Mouse (Mus musculus) cerebellum, adult 11 months (tissue): ENCODE data around the gene Glp2r.

Source experiments
- DNase-seq: peaks from one replicate; pipeline ENCODE4 v3.0.0; 2022

Gene Glp2r

DNA sequence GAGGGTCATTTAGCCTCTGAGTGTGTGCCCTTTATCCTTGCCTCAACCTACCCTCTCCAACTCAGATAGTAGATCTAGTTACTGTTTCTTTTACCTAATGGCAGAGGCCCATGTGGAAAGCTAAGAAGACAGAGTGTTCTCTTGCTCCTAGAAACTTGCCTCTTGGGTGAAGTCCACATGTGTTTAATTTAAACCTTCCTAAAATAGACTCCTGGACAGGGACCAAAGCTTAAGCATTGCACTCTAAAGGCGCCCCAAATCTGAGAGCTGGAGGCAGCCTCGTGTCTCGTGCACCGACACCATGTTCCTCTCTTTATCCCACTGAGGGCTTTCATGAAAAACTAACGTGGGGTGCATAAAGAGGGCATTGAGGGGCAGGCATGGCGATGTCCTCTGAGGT, 43.9 kb downstream of the Glp2r start:
- DNase-seq: no peak

DNA sequence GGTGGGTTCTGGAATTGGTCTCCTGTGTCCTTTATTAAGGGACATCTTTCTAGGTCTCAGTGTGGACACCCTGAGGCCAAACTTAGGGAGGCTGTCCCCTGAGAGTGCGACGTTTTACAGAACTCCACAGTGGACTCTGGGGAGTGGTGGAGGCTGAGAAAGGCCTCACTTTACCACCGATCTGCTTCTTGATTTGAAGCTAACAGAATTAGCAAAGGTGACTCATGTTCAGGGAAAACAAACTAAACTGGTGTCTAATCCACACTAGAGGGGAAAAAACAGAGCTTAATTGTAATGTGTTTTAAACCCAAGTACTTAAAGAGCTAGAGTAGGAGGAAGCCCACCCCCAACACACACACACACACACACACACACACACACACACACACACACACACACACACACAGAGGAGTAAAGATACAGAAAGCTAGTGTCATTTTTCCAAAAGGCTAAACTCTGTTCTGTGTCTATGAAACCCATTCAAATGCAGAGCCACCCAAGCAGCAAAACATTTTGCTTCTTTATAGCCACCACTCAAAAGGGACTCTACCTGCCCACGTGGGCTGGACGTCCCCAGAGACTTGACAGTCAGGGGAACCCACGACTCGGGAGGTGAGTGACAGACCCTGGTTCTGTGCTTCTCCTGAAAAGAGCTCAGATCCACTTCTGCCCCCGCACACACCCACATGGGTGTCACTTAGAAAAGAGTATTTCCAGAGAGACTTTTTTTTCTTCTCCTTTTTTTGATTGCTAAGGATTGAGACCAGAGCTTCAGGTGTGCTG, 47.5 kb downstream of the Glp2r start:
- DNase-seq: no peak

GRCm38 (mm10) chr11:67722399-67723156, 48.4 kb downstream of the Glp2r start:
- no peak for DNase-seq

GRCm38 (mm10) chr11:67721485-67721884, 49.5 kb downstream of the Glp2r start:
- no peak for DNase-seq

- DNase-seq: no peak
Observed at GRCm38 (mm10) chr11:67715382-67715781, 55.6 kb downstream of the Glp2r start.

- DNase-seq: no peak
Observed at GRCm38 (mm10) chr11:67712976-67713375, 58.0 kb downstream of the Glp2r start.

GRCm38 (mm10) chr11:67694703-67695376, 76.1 kb downstream of the Glp2r start, which contains the start of gene Rcvrn:
TSS of gene Rcvrn (plus strand) at chr11:67695326.
- no peak for DNase-seq

GRCm38 (mm10) chr11:67686109-67686508, 84.8 kb downstream of the Glp2r start:
- no peak for DNase-seq

- no peak for DNase-seq
Observed at GRCm38 (mm10) chr11:67681871-67682270, 89.1 kb downstream of the Glp2r start.

GRCm38 (mm10) chr11:67679930-67680329, 91.0 kb downstream of the Glp2r start:
- no peak for DNase-seq

DNA sequence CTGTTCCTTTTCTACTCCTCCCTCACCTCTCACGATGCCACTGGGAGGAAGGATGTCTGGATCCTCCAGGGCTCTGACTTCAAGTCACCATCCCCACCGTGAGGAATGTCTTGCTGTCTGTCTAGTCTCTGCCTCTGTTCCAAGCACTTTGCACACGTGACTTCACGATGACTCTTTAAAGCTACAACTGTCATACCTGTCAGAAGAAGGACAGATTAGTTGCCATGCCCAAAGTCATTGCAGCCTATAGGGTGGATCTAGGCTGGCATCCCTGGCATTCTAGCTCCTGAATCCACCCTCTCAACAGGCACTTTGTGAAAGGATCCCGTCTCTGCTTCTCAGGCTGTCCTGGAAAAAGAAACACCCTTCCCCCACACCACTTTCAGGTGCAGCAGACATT, 91.7 kb downstream of the Glp2r start:
- DNase-seq: no peak

GRCm38 (mm10) chr11:67675562-67676540, 95.1 kb downstream of the Glp2r start:
- DNase-seq: no peak

GRCm38 (mm10) chr11:67672140-67672539, 98.8 kb downstream of the Glp2r start:
- DNase-seq: no peak

DNA sequence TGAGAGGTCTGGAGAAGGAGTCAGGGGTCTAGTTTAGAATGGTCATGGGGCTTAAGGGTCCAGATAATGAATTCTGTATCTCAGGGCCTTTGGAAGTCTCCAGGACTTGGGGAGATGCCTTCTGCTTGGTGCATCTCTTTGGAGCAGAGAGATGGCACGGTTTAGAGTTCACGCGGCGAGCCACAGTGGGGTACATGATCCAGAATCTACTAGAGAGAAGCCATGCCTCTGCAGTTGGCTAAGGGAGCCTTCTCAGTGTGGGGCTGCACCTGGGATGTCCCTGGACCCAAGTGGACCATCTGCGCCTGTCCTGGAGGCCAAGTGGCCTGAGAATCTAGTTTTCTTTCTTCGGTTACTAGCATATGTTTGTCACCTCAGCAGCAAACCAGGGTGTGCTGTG, 100.9 kb downstream of the Glp2r start:
- DNase-seq: peak; percentile 96

DNA sequence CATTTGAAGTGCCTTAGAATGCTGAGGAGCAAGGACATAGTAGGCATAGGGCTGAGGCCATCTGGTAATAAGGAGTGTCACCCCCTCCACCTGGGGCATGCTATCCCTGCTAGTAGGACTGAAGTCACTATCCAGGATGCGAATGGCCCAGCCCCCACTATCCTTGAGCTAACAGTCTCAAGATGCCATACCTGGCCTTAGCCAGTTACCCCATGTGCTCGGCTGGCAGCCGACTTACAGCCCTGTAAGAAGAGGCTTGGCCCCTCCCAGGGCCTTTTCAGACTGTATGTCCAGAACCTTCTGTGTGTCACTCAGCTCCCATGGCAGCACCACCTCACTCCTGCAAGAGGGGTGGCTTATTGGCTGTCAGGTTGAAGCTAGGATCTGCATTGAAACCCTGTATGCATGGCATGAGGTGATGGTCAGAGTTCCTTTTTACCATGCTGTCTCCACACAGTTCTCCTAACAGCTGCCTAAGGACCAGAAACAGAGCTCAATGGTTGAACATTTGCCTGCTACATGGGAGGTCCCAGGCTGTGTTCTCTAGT, 102.4 kb downstream of the Glp2r start:
- no peak for DNase-seq

GRCm38 (mm10) chr11:67667531-67668332, 103.2 kb downstream of the Glp2r start:
- DNase-seq: peak; percentile 97

GRCm38 (mm10) chr11:67666129-67666528, 104.8 kb downstream of the Glp2r start:
- no peak for DNase-seq

GRCm38 (mm10) chr11:67664918-67665317, 106.0 kb downstream of the Glp2r start:
- DNase-seq: no peak

DNA sequence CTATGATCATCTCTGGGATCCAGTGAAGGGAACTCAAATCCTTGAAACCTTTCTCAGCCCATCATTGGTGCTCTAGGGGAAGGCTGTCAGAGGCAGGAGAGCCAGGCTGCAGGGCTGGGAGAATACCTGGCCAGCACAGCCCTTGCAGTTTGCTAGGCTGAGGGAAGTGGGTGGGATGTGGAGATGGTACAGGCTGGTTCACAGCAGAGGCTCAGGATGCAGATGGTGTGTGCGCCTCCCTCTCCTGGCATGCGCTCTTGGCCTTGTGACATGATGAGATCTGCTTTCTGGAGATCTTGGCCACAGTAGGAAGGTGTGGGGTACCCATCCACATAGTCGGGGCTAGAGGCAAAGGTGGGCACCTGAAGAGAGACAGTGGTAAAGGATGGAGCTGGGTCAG, 106.7 kb downstream of the Glp2r start:
- DNase-seq: peak; percentile 83

GRCm38 (mm10) chr11:67663437-67663836, 107.5 kb downstream of the Glp2r start:
- DNase-seq: no peak

DNA sequence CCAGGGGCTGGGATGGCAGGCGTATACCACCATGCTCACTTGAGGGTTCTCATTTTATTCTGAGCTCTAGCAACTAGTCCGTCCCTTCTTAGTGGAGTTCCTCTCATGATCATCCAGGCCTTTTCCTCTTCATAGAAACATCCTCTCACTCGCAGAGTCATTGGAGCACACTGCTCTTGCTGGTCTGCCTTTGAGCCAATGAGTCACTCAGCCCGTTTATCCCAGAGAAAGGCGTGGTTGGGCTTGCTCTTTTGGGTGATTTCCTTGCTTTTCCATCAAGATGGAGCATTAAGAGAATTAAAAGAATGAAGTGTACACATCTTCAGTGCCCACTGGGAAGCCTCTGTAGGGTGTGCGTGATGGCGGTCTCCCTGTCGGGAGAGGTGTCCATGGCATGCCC, 109.5 kb downstream of the Glp2r start:
- DNase-seq: no peak
